Mouse (Mus musculus) bone marrow macrophage, adult 2 months (primary cell): ENCODE data around the gene Ndp. TPM values are rescaled to one million over a fixed set of nuclear protein-coding genes. Genes with fewer than 3 reads are reported as not detected.

Source experiments
- H3K27ac ChIP-seq: 2 replicates; pipeline ENCODE4 v1.5.1; 2012; ENCODE audit warnings: low read depth, low read length; ENCODE audit not compliant: insufficient read depth
- H3K4me1 ChIP-seq: 2 replicates; pipeline ENCODE4 v1.6.1; 2012; ENCODE audit warnings: low read length; ENCODE audit not compliant: control insufficient read depth, insufficient read depth
- H3K4me3 ChIP-seq: 2 replicates; pipeline ENCODE4 v1.5.1; 2012; ENCODE audit warnings: mild to moderate bottlenecking, low read length, moderate library complexity; ENCODE audit not compliant: insufficient read depth
- CTCF ChIP-seq: IDR thresholded peaks from 2 replicates; pipeline ENCODE4 v1.5.1; 2012; ENCODE audit warnings: low read depth, mild to moderate bottlenecking, low read length, moderate library complexity
- POLR2A ChIP-seq: IDR thresholded peaks from 2 replicates; pipeline ENCODE4 v1.6.1; 2012; ENCODE audit warnings: mild to moderate bottlenecking, low read depth, low read length, borderline replicate concordance
- polyA plus RNA-seq: library from polyadenylated mRNA; stranded (reverse); fragments of >200 nt; gene quantifications from 2 replicates; pipeline ENCODE4 v1.2.4, GENCODE M21; 2012; ENCODE audit not compliant: missing spikeins, insufficient read depth, insufficient read length

The Ndp gene
- not detected in 2 replicates for polyA plus RNA-seq

DNA sequence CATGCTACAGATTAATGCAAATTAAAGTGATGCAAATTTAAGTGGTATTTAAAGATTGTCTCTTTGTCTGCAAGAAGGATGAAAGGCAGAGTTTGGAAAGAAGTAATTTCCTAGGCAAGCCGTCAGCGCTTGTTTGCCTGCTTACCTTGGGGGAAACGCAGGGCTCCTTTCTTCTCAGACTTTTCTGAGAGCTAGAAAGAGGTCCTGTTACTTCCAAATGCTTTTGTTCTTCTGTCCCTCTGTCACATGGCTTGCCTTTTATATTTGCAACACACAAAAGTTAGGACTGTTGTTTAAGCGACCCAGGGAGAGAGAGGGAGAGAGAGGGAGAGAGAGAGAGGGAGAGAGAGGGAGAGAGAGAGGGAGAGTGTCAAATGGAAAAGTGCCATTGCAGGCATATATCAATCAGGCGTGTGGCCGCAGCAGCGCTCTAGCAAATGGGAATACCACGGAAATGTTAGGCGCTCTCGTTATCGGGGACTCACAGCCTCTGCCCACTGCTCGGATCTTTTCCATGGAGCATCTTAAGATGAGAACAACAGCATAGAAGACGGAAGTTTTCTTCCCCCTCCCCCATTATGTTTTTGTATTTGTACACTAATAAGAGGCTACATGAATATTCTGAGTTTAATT lies at the start of gene Ndp:
Ndp (minus strand) TSS at position 534 of the 633 bp plus-strand sequence.
- Histone ChIP-seq H3K27ac (no peak within 1 kb of the TSS), H3K4me1 (no peaks in the 10 kb centered on the region), H3K4me3 (no peak within 1 kb of the TSS)
- no peak for TF ChIP-seq POLR2A
- TF ChIP-seq CTCF, result no peak

DNA sequence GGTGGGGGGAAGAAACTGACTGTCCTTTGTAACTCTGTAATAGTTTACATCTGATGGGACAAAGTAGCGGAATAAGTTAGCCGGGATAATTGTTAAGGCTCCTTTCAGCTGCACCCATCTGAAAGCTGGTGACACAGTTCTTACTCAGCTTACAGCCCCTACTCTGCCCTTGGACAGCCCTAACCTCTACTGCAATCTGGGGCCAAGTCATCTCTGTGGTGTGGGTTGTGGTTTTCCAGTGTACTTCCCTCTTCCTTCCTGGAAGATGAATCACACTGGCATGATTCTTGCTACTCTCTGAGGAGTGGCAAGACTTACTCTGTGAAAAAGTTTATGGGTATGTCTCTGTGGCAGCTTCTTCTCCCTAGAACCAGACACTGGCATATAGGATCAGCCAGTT lies 43.2 kb upstream of the Ndp start:
- no peak overlapping the region for H3K27ac ChIP-seq
- H3K4me1 ChIP-seq, result no peaks in the 10 kb centered on the region
- no peak overlapping the region for H3K4me3 ChIP-seq
- no peak for TF ChIP-seq CTCF
- TF ChIP-seq POLR2A, result no peak

DNA sequence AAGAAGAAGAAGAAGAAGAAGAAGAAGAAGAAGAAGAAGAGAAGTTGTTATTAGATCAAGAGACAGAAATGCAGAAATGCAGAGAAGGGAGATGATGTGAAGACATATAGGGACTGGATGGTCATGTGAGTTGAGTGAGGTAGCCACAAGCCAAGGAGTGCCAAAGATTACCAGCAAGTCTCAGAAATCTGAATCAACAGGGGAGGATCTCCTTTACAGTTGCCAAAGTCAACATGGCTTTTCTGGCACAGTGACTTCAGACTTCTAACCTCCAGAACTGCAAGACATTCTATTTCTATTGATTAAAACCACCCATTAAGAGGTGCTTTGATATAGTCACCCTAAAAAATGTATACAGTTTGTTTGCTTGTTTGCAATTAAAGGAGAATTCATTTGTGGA lies 6.4 kb upstream of the Ndp start:
- no peak overlapping the region for H3K27ac ChIP-seq
- TF ChIP-seq CTCF (no peak), POLR2A (no peak)
- H3K4me3 ChIP-seq, result no peak overlapping the region
- H3K4me1 ChIP-seq, result no peaks in the 10 kb centered on the region

DNA sequence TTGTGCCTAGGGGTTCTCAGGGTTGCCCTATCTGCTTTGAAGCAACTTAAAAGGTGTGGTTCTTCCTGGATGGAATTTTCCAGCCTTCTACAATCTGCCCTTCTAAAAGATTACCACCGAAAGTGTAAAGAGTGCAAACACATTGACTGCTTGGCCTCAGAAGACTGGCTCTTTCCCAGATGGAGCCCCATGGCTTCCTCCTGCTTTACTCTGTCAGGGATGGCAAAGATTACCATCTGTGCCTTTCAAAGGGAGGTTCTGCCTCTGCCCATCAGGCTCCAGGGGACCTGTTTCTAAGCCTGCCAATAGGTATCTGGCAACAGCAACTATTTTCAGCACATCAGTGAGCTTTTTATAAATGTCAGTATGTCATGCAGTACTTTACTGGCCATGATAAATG lies 1.5 kb upstream of the Ndp start:
- no peaks in the 10 kb centered on the region for H3K4me1 ChIP-seq
- no peak overlapping the region for H3K27ac ChIP-seq
- H3K4me3 ChIP-seq, result no peak overlapping the region
- TF ChIP-seq POLR2A (no peak), CTCF (no peak)

DNA sequence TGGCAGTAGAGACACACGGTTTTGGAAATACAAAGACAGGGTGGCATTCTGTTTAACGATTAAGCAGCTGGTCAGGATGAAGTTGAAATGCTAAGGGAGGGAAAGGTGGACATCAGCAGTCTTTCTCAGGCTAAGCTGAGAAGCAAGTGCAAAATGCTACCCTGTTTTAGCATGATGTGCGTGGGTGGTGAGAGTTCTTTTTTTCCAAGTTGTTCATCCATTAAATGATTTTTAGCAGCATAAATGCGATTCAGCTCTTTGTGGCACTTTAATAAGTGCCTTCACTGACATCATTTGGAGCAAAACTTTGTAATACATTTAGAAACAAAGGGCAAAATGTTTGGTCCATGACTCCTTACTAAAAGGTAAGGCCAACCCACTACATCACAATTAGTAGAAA lies 337 bp upstream of the Ndp start:
- no peak overlapping the region for H3K4me3 ChIP-seq

DNA sequence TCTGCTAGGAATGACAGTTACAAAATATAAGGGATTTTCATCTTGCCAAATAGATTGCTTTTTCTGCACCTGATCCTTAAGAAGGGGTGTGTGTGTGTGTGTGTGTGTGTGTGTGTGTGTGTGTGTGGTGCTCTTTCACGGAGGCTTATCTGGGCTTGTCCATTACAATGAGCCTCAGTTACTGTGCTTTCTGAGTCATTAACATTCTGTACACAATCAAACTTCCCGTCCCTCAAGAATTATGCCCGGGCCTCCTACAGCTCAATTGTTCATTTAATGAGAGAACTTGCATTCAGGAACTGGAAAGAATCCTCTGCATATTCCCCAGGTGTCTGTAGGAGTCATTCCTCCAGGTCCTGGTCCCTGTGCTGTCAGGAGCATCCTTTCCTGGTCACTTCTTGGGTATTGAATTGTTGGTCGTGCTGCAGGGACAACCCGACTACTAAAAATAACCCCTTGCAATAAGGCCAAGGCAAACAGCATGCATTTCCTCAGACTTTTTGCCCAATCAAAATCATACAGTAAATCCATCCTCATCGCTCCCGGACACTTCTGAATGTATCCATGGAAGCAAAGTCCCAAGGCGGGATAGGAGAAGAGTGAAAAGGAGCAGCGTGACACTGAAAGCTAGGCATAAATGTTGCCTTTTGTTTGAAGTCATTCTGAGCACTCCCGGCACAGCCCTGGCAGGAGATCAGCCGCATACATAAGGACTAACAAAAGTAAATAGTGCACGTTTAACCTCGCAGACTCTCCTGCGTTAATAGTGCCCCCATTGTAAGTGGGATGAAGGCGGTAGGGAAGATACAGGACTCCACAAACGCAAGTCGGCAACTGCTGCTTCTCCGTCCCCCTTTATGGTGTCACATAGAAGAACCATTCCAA lies 1.1 kb downstream of the Ndp start:
- TF ChIP-seq CTCF (no peak), POLR2A (no peak)
- Histone ChIP-seq H3K27ac (no peak overlapping the region), H3K4me1 (no peaks in the 10 kb centered on the region), H3K4me3 (no peak overlapping the region)

More for the DNA sequence above, 337 bp upstream of the Ndp start:
- Histone ChIP-seq H3K4me1 (no peaks in the 10 kb centered on the region), H3K27ac (no peak overlapping the region)
- no peak for TF ChIP-seq CTCF
- TF ChIP-seq POLR2A, result no peak

DNA sequence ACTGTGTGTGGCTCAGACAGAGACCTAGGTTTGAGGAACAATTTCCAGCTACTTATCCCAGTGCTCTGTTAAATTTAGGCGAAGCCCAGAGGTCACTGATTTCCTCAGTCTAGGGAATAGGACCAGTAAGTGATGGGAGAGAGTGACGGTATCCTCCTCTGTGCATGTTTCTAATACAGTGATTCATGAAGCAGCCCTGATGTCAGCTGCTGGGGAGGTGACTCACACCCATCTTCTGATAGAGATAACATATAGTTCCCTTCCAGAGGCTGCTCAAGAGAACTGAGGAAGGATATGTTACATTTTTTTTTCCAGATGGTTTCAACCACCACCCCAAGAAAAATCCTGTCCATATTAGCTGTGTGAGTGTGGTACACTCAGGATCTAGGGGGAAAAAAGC lies 2.9 kb downstream of the Ndp start:
- H3K27ac ChIP-seq, result no peak overlapping the region
- no peak overlapping the region for H3K4me3 ChIP-seq
- H3K4me1 ChIP-seq, result no peaks in the 10 kb centered on the region
- no peak for TF ChIP-seq CTCF
- no peak for TF ChIP-seq POLR2A

DNA sequence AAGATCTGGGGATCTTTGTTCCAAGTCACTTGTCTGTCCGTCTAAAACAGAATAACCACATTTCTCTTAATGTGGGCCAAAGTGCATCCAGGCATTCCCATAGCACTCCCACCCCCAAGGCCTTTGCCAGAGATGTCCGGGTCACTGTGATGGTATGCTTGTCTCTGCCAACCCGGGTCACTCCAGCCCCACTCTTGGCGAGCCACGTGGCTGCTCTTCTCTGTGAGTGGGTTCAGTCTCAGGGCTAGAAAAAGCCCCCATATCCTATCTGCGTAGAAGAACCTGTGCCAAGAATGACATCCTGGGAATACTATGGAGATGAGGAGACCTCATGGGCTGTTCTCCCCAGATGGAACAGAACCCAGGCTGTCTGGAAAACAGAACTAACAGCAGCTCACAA lies 4.0 kb downstream of the Ndp start:
- TF ChIP-seq CTCF (no peak), POLR2A (no peak)
- Histone ChIP-seq H3K27ac (no peak overlapping the region), H3K4me1 (no peaks in the 10 kb centered on the region), H3K4me3 (no peak overlapping the region)

DNA sequence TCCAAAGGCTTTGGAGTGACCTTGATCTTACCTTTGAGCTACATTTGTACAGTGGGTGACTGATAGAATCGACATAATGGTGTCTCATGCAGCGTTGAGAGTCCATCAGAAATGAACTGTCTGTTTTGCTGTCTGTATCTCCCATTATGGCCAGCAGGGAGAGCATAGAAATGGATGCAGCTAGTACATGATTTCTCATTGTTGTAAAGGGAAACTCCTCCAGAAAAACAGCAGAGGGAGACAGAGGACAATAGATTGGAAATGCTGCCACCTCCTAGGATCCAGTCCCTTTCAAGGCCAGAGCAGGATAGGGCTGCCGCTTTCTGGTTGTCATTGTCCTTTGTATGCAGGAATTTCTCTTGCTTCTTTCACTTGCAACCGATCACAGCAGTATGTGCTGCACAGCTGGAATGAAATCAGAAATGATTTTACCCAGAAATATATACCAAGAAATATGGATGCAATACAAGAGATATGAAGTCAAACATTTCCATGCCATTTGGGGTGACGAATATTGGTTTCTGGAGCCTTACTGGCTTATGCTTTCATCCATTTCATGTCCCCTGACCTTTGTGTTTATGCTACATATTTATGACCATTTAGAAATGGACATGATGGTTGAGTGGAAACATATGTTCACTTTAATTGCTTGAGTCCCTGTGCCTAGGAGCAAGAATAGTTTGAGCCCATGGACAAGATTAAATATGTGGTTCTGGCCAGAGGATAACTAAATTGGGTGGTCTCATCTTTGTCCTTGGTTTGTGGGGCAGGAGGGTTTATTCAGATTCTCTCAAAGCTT lies 17.0 kb downstream of the Ndp start:
- no peak overlapping the region for H3K4me3 ChIP-seq
- no peak overlapping the region for H3K27ac ChIP-seq
- TF ChIP-seq CTCF (no peak), POLR2A (no peak)
- H3K4me1 ChIP-seq, result no peaks in the 10 kb centered on the region

DNA sequence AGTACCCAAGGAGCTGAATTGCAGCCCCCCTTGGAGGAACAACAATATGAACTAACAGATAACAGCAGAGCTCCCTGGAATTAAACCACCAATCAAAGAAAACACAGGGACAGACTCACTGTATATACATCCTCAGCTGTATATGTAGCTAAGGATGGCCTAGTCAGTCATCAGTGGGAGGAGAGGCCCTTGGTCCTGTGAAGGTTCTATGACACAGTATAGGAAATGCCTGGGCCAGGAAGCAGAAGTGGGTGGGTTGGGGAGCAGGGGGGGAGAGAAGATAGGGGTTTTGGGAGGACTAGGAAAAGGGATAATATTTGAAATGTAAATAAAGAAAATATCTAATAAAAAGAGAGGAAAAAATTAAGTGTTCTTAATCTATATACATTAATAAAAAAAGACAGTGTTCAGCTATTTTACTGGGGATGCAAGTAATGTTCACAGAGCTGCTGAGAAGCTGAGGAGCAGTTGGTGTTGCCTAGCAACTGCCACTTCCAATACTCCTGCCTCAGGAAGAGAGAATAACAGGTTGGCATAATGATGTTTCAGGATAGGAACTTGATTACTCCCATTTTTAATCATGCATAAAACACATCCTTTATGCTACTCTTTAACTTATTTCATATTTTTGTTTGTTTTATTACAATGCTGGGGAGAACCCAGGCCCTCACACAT lies 43.8 kb downstream of the Ndp start:
- Histone ChIP-seq H3K4me3 (no peak overlapping the region), H3K27ac (no peak overlapping the region), H3K4me1 (no peaks in the 10 kb centered on the region)
- TF ChIP-seq CTCF (no peak), POLR2A (no peak)
